Mouse (Mus musculus) lung, postnatal 25 days (tissue): ENCODE measurements around the gene Tmem205.

Source experiments
- DNase-seq: peaks from one replicate; pipeline ENCODE4 v3.0.0; 2022; ENCODE audit warnings: low spot score

The Tmem205 gene

GRCm38 (mm10) chr9:21917493-21918034 lies 9.8 kb downstream of the Tmem205 start:
- DNase-seq: peak; percentile 22

GRCm38 (mm10) chr9:21916851-21917492 lies 10.4 kb downstream of the Tmem205 start:
- DNase-seq: no peak

- no peak for DNase-seq
Measured at GRCm38 (mm10) chr9:21909474-21910223, 17.7 kb downstream of the Tmem205 start.

GRCm38 (mm10) chr9:21908216-21908615 lies 19.1 kb downstream of the Tmem205 start:
- no peak for DNase-seq

- DNase-seq: no peak
Measured at GRCm38 (mm10) chr9:21904031-21904430, 23.3 kb downstream of the Tmem205 start.

GRCm38 (mm10) chr9:21901223-21901820 lies 26.0 kb downstream of the Tmem205 start:
- peak; percentile 73 for DNase-seq

GRCm38 (mm10) chr9:21889229-21889628 lies 38.1 kb downstream of the Tmem205 start:
- no peak for DNase-seq

- DNase-seq: no peak
Measured at GRCm38 (mm10) chr9:21876601-21877000, 50.8 kb downstream of the Tmem205 start.

- DNase-seq: no peak
Measured at GRCm38 (mm10) chr9:21872204-21872603, 55.2 kb downstream of the Tmem205 start.
